Mouse (Mus musculus) spleen, postnatal 4 days (tissue): Measurements from ENCODE around the gene Slc37a1.
"Not testable (repeated sequence)": the region's sequence is repeated elsewhere in the genome, so short reads cannot be mapped to it uniquely, and the experiment has no call there.

Source experiments
- DNase-seq, 2 experiments: peaks; one replicate each; pipeline ENCODE4 v3.0.0; 2022; ENCODE audit warnings: low spot score in 2 of 2

Slc37a1 gene

DNA sequence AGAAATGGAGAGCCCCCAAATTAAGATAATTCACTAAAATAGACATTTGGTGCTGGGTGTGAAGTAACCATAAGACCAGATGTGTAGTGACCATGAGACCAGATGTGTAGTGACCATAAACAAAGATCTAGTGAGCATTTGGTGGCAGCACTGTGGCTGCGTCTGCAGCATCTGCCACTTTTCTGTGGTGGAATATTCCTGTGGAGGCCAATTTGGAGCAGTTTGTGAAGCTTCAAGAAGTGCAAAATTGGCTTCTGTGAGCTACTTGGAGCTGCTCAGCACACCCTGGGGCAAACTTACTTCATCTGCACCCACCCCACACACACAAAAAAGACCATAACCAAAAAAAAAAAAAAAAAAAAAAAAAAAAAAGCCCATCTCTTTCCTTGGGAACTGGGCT is 18.6 kb upstream of the Slc37a1 start:
- DNase-seq, result no peak

DNA sequence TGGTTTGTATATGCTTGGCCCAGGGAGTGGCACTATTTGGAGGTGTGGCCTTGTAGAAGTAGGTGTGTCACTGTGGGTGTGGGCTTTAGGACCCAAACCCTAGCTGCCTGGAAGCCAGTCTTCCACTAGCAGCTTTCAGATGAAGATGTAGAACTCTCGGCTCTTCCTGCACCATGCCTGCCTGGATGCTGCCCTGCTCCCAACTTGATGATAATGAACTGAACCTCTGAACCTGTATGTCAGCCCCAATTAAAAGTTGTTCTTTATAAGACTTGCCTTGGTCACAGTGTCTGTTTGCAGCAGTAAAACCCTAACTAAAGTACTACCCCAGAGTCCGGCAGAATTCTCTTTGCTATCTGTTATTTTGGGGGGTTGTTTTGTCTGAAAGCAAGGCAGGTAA is 16.8 kb upstream of the Slc37a1 start:
- DNase-seq, result no peak

DNA sequence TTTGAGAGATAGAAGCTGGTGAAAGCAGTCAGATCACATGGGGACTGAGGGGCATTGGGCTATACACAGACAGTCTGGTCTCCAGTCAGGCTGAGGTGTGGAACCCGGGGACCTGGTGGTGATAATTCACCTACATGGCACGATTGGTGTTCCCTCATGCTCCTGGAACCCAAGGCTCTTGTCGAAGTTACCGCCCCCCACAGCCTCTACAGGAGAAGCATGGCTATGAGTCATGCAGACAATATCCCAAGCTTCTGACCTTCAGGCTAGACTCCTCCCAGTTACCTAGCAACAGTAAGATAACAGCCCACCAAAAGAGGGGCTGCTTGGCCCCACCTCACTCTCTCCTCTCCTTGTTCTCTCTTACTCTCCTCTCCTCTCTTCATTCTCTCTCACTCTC is 16.3 kb upstream of the Slc37a1 start:
- no peak for DNase-seq

DNA sequence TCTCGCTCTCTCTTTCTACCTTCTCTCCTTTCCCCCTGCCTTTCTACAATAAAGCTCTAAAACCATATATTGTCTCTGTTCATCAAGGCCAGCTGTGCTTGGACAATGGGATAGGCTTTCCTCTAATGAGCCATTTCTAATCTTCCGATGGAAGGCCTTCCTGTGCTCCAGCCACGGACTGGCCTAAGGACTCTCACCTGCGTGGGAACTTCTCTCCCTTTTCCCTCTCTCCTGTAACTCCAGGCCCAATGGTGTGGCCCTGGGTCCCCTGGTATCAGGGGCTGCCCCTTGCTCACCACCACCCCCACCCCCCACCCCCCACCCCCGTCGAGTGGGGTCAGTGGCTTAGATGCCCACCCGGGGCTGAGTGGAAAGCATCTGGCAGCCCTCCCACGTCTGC is 15.9 kb upstream of the Slc37a1 start:
- not testable (repeated sequence) for DNase-seq

DNA sequence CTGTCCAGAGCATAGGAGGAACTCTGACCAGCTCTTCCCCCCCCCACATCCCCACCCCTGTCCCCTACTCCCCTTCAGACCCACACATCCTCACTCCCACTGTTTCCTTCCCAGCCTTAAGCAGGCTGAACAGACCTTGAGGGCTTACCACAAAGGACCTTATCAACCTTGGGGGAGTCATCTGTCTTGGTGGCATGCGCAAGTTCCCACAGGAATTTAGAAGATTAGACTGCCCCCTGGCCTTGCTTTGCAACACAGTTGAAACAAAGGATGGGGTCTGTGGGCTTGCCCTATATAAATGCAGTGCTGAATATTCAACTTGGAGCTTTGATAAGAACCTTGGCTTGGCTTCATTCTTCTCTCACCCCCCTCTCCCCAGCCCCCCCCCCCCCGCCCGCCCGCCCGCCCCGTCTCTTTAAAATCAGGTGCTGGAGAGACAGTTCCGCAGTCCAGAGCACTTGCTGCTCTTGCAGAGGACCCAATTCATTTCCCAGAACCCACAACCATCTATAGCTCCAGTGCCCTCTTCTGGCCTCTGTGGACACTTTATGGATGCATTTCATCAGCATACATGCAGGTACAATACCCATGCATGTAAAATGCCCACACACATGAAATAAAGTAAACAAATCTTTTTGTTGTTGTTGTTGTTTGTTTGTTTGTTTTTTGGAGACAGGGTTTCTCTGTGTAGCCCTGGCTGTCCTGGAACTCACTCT is 15.3 kb upstream of the Slc37a1 start:
- DNase-seq, result no peak

DNA sequence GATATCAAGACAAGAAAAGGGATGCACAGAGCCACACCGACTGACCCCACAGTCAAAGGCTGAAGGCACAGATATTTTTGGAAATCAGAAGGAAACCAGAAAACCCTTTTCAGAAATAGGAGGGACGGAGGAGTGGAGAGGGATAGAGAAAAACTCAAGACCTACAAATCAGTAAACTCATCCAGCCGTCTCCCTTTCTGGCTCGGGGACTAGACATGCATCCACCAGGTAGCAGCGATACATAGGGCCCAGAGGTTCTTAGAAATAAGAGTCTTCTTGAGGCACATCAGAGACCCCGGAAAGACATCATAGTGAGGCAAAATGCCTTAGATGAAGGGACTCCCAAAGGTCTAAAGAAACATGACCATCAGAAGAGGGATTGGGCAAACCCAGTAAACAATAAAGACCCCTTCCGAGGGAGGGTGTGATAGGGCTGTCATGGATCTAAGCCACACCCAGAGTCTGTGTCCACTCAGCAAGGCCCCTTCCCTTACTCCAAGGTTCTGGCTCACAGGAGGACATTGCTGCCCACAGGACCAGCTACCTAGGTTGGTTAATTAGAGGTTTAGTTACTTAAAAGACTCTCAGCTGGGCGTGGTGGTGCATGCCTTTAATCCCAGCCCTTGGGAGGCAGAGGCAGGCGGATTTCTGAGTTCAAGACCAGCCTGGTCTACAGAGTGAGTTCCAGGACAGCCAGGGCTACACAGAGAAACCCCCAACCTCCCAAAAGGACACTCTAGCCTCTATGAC is 14.0 kb upstream of the Slc37a1 start:
- no peak for DNase-seq

DNA sequence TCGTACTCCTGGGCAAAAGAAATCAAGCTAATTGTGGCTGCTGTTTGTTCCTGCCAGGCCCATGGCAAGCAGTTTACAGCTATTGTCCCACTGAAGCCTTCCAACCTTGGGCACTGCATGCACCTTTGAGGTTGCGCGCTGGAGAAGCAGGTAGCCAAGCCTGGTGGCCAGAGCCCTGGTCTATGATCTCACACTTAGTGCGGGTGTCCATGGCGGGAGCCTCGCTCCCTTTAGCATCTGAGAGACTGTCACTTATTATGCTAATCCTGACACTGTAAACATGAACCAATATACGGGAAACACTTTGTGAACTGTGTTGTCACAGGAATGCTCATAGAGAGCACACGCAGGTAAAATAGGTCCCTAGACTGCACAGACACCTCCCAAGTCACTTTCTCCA is 13.0 kb upstream of the Slc37a1 start:
- DNase-seq, result no peak

DNA sequence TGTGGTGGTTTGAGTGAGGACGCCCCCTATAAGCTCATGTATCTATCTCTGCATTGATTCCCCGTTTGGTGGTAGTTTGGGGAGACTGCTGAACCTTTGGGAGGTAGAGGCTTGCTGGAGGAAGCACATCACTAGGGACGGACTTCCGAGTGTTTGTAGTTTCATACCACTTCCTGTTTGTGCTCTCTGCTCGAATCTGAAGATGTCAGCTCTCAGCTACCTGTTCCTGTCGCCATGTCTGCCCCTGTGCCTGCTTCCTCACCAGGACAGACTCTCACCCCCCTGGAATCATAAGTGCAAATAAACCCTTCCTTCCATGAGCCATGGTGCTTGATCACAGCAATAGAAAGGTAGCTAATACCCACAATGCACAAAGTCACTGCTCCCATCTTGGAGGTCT is 11.4 kb upstream of the Slc37a1 start:
- DNase-seq, result peak in 1 of 2 experiments; percentile 27

DNA sequence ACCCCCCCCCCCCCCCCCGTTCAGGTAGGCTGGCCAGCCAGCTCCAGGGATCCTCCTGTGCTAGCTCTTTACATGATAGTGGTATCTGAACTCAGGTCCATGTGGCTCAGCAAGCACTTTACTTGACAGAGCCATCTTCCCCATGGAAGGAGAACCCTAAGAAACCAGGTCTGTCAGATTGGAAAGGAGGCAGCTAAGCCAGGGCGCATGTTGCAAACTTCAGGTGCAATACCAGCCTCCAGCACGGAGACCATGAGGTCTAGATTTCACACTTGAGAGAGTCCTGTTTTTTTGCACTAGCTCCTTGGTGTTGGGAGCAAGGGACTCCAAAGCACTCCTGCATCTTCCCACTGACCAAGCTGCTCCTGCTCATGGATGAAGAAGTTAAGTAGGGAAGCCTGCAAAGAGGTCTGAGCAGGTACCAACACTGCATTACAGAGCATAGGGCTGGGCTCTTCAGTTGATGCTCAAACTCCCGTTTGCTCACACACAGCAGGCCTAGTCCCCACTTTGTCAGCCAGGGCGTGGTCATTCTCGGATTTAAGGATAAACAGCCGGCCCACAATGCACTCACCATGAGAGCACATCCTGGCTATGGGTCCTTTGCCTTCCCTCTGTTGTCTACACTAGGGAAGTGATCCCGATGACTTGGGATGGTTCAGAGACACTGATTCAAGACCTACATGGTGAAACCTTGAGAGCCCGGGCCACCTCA is 10.2 kb upstream of the Slc37a1 start:
- no peak for DNase-seq

DNA sequence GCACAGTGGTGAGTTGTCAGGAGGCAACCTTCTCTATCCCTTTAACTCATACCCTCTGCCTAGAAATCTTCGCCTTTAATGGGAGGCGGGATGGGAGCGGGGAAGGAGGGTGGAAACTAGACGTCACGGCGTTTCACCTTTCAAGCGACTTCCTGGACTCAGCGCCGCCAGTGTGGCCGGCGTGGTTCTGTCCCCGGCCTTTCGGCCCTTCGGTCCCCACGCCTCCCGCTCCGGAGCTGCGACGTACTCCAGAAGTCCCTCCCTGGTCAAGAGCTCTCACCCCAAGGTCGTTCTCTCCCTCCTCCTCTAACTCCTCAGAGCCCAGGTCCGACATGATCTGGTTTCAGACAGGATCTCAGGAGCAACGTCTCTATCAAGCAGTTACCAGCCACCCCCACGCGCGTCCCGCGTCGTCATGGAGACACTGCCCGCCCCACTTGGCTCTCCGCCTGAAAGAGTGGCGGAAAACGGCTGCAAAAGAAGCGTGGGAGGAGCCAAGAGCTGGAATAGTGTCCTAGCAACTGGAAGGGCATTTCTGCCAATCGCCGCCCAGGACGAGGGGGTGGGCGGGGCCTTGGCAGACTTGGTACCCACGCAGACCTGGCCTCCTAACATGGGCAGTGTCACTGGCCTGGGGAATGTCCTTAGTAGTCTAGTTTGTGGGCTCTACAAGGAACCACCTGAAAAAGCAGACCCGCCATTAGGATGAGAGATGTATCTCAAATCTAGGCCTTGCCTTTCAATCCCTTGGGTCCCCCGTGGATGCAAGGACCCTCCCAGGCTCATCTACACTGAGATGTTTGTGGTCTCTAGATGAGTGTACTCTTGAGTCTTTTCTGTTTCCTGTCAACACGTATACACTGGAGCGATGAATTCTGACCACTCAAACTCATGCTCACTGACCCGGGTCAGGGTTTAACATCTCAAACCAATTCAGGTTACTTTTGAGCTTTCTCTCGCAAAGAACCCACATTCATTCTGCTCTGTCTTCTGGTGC is 9.4 kb upstream of the Slc37a1 start, which contains the start of gene Rsph1:
TSS of gene Rsph1 (minus strand) at position 462 of the 997 bp plus-strand sequence.
- DNase-seq, result peak; percentile 89 to 94

DNA sequence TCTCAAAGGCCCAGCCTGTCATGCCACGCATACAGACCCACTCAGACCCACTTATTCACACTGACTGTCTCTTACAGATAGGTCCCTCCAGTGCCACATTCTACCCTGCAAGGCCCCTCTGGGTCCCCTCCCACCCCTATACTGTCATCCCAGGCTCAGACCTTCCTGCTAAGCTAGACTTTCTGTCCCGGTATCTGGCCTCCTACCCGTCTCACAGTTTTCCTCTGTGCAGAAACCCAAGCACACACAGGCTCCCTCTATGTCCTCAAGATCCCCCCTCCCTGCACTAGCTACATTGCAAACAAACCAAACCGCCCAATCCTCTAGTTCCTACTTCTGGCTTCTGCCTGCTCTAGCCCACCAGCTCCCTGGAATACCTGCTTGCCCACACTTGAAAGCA is 8.7 kb upstream of the Slc37a1 start:
- DNase-seq, result no peak

DNA sequence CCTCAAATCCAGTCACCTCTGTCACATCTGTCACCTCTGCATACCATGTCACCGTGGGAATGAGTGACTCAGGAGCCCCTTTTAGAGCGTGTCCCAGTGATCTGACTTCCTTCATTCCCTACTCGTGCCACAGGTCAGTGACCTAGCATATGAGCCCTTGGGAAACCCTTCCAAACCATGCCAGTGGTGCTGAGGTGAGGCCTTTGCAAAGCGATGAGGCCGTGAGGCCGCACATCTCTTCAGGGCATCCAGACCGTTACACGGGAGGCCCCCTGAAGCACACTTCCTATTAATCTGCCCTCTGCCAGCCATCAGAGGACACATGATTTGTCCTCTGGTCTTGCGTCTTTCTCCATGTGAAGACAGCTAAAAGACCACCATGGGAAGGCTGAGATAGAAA is 7.1 kb upstream of the Slc37a1 start:
- DNase-seq, result no peak

DNA sequence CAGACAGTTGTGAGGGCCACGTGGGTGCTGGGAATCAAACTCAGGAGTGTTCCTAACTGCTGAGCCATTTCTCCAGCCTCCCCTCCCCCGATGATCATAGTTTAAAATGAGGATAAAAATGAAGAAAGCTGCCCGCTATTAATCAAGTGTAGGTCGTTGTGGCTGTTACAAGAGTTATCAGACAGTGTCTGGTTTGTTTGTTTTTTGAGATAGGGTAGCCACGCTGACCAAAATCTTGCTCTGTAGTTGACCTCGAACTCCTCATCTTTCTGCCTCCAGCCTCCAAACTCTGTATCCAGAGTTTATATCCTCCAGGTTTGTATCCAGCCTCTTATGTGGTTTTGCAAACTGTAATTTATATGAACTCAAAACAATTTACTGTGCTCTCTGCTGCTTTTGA is 6.3 kb upstream of the Slc37a1 start:
- no peak for DNase-seq

DNA sequence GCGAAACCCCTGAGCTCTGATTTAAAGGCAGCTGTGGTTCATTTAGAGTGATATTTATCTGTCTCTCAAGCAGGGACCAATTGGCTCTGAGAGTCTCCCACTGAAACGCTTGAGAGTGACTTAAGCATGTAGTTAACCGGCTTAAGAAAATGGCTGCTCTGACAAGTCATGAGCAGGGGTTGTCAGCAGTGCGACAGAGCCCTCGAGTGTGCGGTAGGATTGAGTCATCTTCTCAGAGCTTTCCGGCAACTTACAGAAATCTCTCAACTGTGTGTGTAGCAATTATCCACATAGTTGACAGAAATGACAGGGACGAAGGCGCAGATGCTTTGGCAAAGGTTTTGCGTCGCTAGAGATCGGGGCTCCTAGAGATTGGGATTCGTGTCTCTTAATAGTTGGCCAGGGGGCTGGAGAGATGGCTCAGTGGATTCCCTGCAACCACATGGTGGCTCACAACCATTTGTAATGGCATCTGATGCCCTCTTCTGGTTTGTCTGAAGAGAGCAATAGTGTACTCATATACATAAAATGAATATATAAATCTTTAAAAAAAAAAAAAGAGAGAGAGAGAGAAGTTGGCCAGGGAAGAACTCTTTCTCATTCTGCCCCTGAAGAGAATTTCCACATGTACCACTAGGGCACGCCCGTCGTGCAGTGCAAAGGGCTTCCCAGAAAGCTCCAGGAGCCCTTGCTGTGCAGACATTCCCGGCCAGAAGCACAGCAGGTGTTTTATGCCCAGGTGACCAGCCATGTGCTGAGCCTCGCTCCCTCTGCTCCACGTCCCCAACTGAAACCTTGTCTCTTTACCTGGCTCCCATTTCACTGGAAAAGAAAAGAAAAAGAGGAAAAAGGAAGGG is 4.5 kb upstream of the Slc37a1 start:
- no peak for DNase-seq

DNA sequence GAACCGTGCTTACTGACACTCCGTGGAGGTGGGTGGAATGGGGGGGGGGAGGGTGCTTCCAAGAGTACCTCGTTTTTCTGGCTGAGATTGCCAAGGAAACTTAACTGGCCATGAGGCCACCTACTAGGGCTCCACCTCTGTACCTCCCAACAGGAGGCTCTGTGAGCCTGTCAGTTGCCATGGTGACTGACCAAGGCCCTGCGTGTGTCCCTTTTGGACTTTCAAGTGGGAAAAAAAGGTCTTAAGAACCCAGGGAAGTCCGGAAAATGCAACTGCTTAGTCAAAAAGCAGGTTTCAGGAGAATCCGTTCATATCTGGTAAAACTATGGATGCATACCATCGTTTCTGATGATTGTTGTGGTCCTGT is 3.9 kb upstream of the Slc37a1 start:
- DNase-seq, result no peak

DNA sequence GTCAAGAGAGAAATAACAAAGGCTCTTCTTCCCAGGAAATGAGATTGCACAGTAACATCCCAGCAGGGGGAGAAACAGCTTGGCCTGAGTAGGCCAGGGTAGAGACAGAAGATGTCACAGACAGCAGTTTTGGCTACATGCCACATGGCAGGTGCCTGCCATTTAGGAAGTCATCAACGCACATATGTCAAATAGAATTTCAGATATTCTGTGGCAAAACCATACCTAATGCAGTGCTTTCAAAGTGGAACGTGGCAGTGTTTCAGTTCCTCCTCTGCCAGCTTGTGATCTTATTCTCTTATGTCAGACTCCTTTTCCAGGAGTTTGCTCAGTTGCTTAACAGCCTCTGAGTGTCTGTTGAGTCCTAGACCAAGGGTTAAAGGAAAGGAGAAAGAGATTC is 725 bp upstream of the Slc37a1 start:
- DNase-seq, result no peak

DNA sequence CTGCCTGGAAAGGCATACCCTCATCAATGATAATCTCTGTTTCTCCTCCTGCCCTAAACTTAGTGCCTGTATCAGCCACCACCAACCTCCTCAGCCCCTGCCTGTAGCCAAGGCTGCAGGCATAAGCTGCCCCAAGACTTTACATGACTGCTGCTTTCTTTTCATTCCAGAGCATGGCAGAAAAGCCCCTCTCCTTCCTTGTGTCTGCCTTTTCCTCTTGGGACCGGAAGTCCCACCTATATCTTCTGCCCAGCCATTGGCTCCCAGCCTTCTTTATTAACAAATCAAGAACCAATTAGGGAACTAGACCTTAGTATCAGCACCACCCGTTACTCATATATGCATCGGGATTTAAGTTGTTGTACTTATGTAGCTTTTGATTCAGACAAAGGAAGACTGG is 624 bp downstream of the Slc37a1 start:
- no peak for DNase-seq

DNA sequence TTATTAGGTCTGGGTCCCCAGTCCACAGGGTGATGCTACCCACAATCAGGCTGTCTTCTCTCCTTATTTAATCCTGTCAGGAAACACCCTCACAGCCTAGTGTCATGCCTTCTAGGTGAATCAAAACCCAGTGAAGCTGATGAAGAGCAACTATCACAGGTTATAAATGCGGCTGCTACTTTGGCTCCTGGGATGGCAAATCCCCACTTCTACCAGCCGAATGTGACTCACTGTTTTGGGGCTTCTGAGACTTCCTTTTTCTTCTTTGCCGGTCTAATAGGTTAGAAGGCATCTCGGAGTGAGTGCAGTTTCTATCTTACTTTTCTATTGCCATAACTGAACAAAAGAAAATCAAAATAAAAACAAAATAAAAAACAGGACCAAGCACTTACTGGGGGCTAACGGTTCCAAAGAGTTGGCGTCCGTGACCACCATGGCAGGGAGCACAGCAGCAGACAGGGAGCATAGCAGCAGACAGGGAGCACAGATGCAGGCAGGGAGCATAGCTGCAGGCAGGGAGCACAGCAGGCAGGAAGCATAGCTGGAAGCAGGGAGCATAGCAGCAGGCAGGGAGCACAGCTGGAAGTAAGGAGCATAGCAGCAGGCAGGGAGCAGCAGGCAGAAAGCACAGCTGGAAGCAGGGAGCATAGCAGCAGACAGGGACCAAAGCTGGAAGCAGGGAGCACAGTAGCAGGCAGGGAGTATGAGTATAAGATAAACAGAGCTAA is 2.6 kb downstream of the Slc37a1 start:
- DNase-seq, result no peak

DNA sequence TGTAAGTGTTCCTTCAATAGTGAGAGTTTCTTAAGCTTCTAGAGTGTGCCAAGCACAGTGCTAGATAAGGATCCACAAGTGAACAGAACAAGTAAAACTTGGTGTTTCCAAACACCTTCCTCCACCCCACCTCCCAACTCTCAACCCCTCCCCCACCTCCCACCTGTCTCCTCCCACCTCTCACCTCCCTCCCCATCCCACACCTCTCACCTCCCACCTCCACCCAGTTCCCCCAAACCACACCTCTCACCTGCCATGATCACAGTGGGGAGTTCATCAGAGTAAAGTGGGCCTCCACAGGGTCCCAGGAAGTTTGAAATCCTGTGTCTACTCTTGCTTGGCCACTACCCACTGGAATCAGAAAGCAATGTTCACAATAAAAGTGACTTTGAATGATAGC is 3.7 kb downstream of the Slc37a1 start:
- DNase-seq, result no peak

DNA sequence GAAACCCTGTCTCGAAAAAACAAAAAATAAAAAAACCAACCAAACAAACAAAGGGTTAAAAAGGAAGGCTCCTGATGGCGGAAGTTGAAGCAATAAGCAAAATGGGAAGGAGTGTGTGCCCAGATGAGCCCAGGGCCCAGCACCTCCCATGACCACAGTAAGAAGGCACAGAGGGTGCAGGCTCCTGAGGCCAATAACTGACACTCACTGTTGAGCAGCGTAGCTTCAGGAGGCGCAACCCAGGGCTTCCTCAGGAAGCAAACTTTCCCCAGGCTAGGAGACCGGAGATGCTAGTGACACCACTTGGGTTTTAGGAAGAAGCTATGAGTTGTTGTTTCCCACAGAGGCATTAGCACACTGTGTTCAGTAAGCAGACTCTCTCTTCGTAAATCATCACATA is 4.3 kb downstream of the Slc37a1 start:
- peak in 1 of 2 experiments; percentile 74 for DNase-seq
